Mouse (Mus musculus) cerebellum, adult 2 months (tissue): Measurements from ENCODE around the gene Mtmr3. TPM values are rescaled to one million over a fixed set of nuclear protein-coding genes. Genes with fewer than 3 reads are reported as not detected.

Source experiments
- DNase-seq, 2 experiments: peaks; one replicate each; pipeline ENCODE4 v3.0.0; 2021
- H3K27ac ChIP-seq: fragments of 200-500 bp; 2 replicates; pipeline ENCODE4 v1.5.1; 2012; ENCODE audit warnings: low read length, control low read depth, inconsistent platforms; ENCODE audit not compliant: insufficient read depth
- H3K27me3 ChIP-seq: fragments of 200-500 bp; 2 replicates; pipeline ENCODE4 v1.6.1; 2012; ENCODE audit warnings: inconsistent platforms, mild to moderate bottlenecking, low read length, moderate library complexity; ENCODE audit not compliant: control insufficient read depth, insufficient read depth
- H3K4me1 ChIP-seq: fragments of 200-500 bp; 2 replicates; pipeline ENCODE4 v1.6.1; 2011; ENCODE audit warnings: low read length; ENCODE audit not compliant: control insufficient read depth, insufficient read depth
- H3K4me3 ChIP-seq: fragments of 200-500 bp; replicated peaks from 2 replicates; pipeline ENCODE3; 2011; ENCODE audit warnings: mild to moderate bottlenecking, low read depth, low read length, control low read depth; ENCODE audit not compliant: insufficient read depth
- CTCF ChIP-seq: fragments of 200-500 bp; IDR thresholded peaks from 2 replicates; pipeline ENCODE4 v1.5.1; 2011; ENCODE audit warnings: low read depth, mild to moderate bottlenecking, control low read depth, low read length, moderate library complexity, borderline replicate concordance; ENCODE audit not compliant: insufficient read depth
- POLR2A ChIP-seq: fragments of 200-500 bp; IDR thresholded peaks from 2 replicates; pipeline ENCODE4 v1.6.1; 2011; ENCODE audit warnings: low read length, control low read depth, borderline replicate concordance; ENCODE audit not compliant: insufficient read depth
- WGBS: fragments of 180-500 bp; shearing (Covaris S2); methylation state at CpG from one replicate; pipeline ENCODE4 v1.1.7; 2018; 5-methylcytosine and 5-hydroxymethylcytosine counted together
- polyA plus RNA-seq: library from polyadenylated mRNA; depleted of rRNA; stranded (reverse); fragments of >200 nt; gene quantifications from 2 replicates; pipeline ENCODE4 v1.2.3, GENCODE M21; 2012

The Mtmr3 gene
- polyA plus RNA-seq, 1 experiment, result 44.4 TPM

GRCm38 (mm10) chr11:4629861-4630280 is 35.2 kb upstream of the Mtmr3 start:
- Histone ChIP-seq H3K27ac (no peak overlapping the region), H3K4me1 (no peaks in the 10 kb centered on the region), H3K27me3 (no peaks in the 10 kb centered on the region), H3K4me3 (no peak overlapping the region)
- 60% methylated on average over 8 of the region's 8 CpGs for WGBS
- TF ChIP-seq CTCF, result no peak
- no peak for DNase-seq

GRCm38 (mm10) chr11:4627636-4628035 is 33.0 kb upstream of the Mtmr3 start:
- H3K4me3 ChIP-seq, result no peak overlapping the region
- H3K27ac ChIP-seq, result no peak overlapping the region
- DNase-seq, result no peak
- H3K4me1 ChIP-seq, result no peaks in the 10 kb centered on the region
- 52% methylated on average over 7 of the region's 7 CpGs for WGBS
- no peaks in the 10 kb centered on the region for H3K27me3 ChIP-seq
- TF ChIP-seq CTCF (no peak), POLR2A (no peak)

- Histone ChIP-seq H3K27ac (no peak overlapping the region), H3K27me3 (no peaks in the 10 kb centered on the region), H3K4me3 (no peak overlapping the region), H3K4me1 (no peaks in the 10 kb centered on the region)
- WGBS, result 76% methylated on average over 7 of the region's 7 CpGs
- no peak for DNase-seq
- no peak for TF ChIP-seq CTCF
- TF ChIP-seq POLR2A, result no peak
Measured at GRCm38 (mm10) chr11:4625931-4626330, 31.3 kb upstream of the Mtmr3 start.

GRCm38 (mm10) chr11:4622997-4623396 is 28.3 kb upstream of the Mtmr3 start:
- no peak for DNase-seq
- Histone ChIP-seq H3K27me3 (no peaks in the 10 kb centered on the region), H3K4me1 (no peaks in the 10 kb centered on the region), H3K27ac (no peak overlapping the region), H3K4me3 (no peak overlapping the region)
- TF ChIP-seq POLR2A, result no peak
- no peak for TF ChIP-seq CTCF
- WGBS, result 72% methylated on average over 5 of the region's 5 CpGs

GRCm38 (mm10) chr11:4622442-4622986 is 27.9 kb upstream of the Mtmr3 start:
- H3K27ac ChIP-seq, result no peak overlapping the region
- no peaks in the 10 kb centered on the region for H3K27me3 ChIP-seq
- WGBS, result 79% methylated on average over 7 of the region's 7 CpGs
- no peak overlapping the region for H3K4me3 ChIP-seq
- no peak for DNase-seq
- no peak for TF ChIP-seq POLR2A
- no peak for TF ChIP-seq CTCF
- no peaks in the 10 kb centered on the region for H3K4me1 ChIP-seq

- H3K27me3 ChIP-seq, result no peaks in the 10 kb centered on the region
- no peaks in the 10 kb centered on the region for H3K4me1 ChIP-seq
- H3K27ac ChIP-seq, result no peak overlapping the region
- TF ChIP-seq CTCF, result no peak
- TF ChIP-seq POLR2A, result no peak
- no peak overlapping the region for H3K4me3 ChIP-seq
- 80% methylated on average over 4 of the region's 4 CpGs for whole genome bisulfite sequencing
- DNase-seq, result no peak
Measured at GRCm38 (mm10) chr11:4621866-4622265, 27.2 kb upstream of the Mtmr3 start.

GRCm38 (mm10) chr11:4620501-4621108 is 25.9 kb upstream of the Mtmr3 start:
- no peaks in the 10 kb centered on the region for H3K27me3 ChIP-seq
- no peaks in the 10 kb centered on the region for H3K4me1 ChIP-seq
- whole genome bisulfite sequencing, result 10% methylated on average over 13 of the region's 13 CpGs
- no peak for TF ChIP-seq CTCF
- TF ChIP-seq POLR2A, result no peak
- H3K27ac ChIP-seq, result no peak overlapping the region
- H3K4me3 ChIP-seq, result no peak overlapping the region
- DNase-seq, result peak; percentile 25 to 45

- Histone ChIP-seq H3K27ac (no peak within 1 kb of the TSS), H3K27me3 (no peaks in the 10 kb centered on the region), H3K4me1 (no peaks in the 10 kb centered on the region), H3K4me3 (no peak within 1 kb of the TSS)
- TF ChIP-seq CTCF, result no peak
- no peak for TF ChIP-seq POLR2A
- peak in 1 of 2 experiments; percentile 26 for DNase-seq
- 38% methylated on average over 16 of the region's 16 CpGs for WGBS
Measured at GRCm38 (mm10) chr11:4620017-4620485, 25.4 kb upstream of the Mtmr3 start, which contains the start of gene Gm11032. Gm11032 (plus strand) TSS chr11:4620067.
